In genomic region chr16:21569952-21570351, GRCm38 (mm10) we compare ENCODE assay signal across 19 mouse cellular contexts.
DNase-seq lines count a peak whose midpoint lies in the region; ATAC-seq lines count a peak whose summit lies in the region.
"Had no signal": no experiment of that assay in that cellular context is flagged by ENCODE, and none has a peak within 500 bp of the region (broad histone marks: within the 10 kb centered on the region; RNA-seq: fewer than 3 reads in every experiment).

No protein-coding gene starts in this region.

- H3K36me3 ChIP-seq in heart, embryonic 10.5 days = peaks cover 5% of the 10 kb centered on the region; the same call in 1 of the 2 replicates
- no peaks in the 10 kb centered on the region for H3K36me3 ChIP-seq in heart, embryonic 11.5 days (ENCODE audit: control insufficient read depth, insufficient read depth, low read length)

- H3K9ac ChIP-seq in heart, embryonic 11.5 days (ENCODE audit: low read depth, low read length) = no peak overlapping the region

- WGBS in heart, embryonic 10.5 days = 81% methylated on average over 7 of the region's 7 CpGs
- WGBS in heart, embryonic 11.5 days (ENCODE audit: insufficient replicate concordance) = 79% methylated on average over 7 of the region's 7 CpGs

- no peaks in the 10 kb centered on the region for H3K27me3 ChIP-seq in heart, embryonic 10.5 days (ENCODE audit: insufficient read depth, poor library complexity, severe bottlenecking)
- H3K27me3 ChIP-seq in heart, embryonic 11.5 days (ENCODE audit: control insufficient read depth, insufficient read depth, low read length) = no peaks in the 10 kb centered on the region
- H3K27me3 ChIP-seq: CH12.LX, Patski had no signal

- DNase-seq in heart, adult 11 months = peak; percentile 65
- no peak for DNase-seq in heart, adult 9 months (ENCODE audit: low spot score in 2 of 2)
- DNase-seq in heart, embryonic 10.5 days (ENCODE audit: low spot score) = peak; percentile 56
- DNase-seq: adrenal gland, adult 2 months; adrenal gland, adult 8-10 months; adrenal gland, postnatal 10 days; adrenal gland, postnatal 14 days; adrenal gland, postnatal 25 days; adrenal gland, postnatal 36 days; B cell, adult 2 months; cerebellum, adult 11 months; cerebellum, adult 11-12 months; cerebellum, adult 18-20 months had no signal

- no peaks in the 10 kb centered on the region for H3K9me3 ChIP-seq in heart, embryonic 10.5 days
- H3K9me3 ChIP-seq in heart, embryonic 11.5 days (replicated peaks; ENCODE audit: control insufficient read depth, low read length) = no peaks in the 10 kb centered on the region
- H3K9me3 ChIP-seq: G1E had no signal

- H3K27ac ChIP-seq in heart, embryonic 10.5 days = no peak overlapping the region
- no peak overlapping the region for H3K27ac ChIP-seq in heart, embryonic 11.5 days (ENCODE audit: low read depth, low read length)

- no peak overlapping the region for H3K4me2 ChIP-seq in heart, embryonic 11.5 days

- H3K4me1 ChIP-seq in heart, embryonic 10.5 days = peaks cover 3% of the 10 kb centered on the region
- H3K4me1 ChIP-seq in heart, embryonic 11.5 days (ENCODE audit: control insufficient read depth, insufficient read depth, low read length) = no peaks in the 10 kb centered on the region

- H3K4me3 ChIP-seq in heart, embryonic 10.5 days = no peak overlapping the region
- no peak overlapping the region for H3K4me3 ChIP-seq in heart, embryonic 11.5 days (ENCODE audit: low read depth, low read length)

- no peak for ATAC-seq in heart, embryonic 11.5 days (replicated peaks; ENCODE audit: insufficient number of reproducible peaks, low FRiP score, low TSS enrichment)
- ATAC-seq: activated CD4-positive, CD25-positive, alpha-beta regulatory T cell, adult 4 months; CD4-positive, CD25-positive, alpha-beta regulatory T cell, adult 4 months; Patski had no signal

Comparison
In these comparisons a context has a peak if more than half of its experiments do, and no peak if none do; other contexts are left out.
1. DNase-seq: peak in heart, adult 11 months (single experiment) and heart, embryonic 10.5 days (single experiment); none in heart, adult 9 months (0 of 2).